Mouse (Mus musculus) heart, postnatal 10 days (tissue): Measurements from ENCODE around the gene Aven. TPM values are rescaled to one million over a fixed set of nuclear protein-coding genes. Genes with fewer than 3 reads are reported as not detected.
A peak's percentile ranks its signal among the peaks of the same experiment; 100 is the strongest.

ENCODE experiments used
- DNase-seq, 2 experiments: peaks; one replicate each; pipeline ENCODE4 v3.0.0; 2021
- intact Hi-C: fragments of 180-260 bp; cut with DNase I; formaldehyde crosslinking; loops from one replicate; pipeline ENCODE4 v1.15.1; 2025
- microRNA-seq, 2 experiments: library from miRNA; unstranded; fragments of <30 nt; microRNA quantifications; one replicate each; pipeline ENCODE4 v1.2.0; 2022
- total RNA-seq, 2 experiments: library from RNA; stranded (reverse); gene quantifications; 2 replicates each; pipeline ENCODE4 v1.2.3; 2021

The Aven gene
- total RNA-seq, 2 experiments from 2014 or later = 14.4 to 15.8 TPM

DNA sequence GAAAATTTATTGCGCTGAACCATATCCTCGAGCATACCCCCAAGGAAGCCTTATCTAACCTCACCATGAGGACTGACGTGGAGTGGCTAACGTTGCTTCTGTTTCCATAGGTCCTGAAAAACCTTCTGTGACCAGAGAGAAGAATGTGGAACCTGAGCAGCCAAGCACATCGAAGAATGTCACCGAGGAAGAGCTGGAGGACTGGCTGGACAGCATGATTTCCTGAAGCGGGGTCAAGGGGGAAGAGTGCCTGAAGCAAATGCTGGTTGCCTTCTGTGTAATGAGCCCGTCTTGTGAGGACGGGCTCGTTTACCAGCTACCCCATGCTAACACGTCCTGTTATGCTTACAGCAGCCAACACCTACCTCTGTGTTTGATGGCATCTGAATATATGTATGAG is 137.9 kb downstream of the Aven start:
- no peak for DNase-seq
- intact Hi-C loops = no loop called here

DNA sequence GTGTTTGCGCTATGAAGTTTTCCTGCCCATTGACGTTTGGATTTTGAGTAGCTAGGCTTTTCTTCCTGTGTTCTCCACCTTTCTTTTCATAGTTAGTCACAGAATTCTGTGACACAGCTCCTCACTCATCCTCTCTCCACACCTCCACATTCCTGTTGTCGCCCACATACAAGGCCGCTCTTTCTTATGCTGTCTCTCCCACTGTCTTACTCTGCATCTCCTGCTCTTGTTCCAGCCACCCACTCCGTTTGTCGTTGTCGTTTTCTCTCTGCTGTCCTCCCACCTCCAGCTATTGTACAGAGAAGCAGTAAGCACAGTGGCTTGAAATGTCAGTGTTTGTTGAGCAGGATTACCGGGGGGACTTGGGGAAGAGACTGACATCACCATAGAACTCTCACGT is 139.8 kb downstream of the Aven start:
- intact Hi-C loops = no loop called here
- no peak for DNase-seq

DNA sequence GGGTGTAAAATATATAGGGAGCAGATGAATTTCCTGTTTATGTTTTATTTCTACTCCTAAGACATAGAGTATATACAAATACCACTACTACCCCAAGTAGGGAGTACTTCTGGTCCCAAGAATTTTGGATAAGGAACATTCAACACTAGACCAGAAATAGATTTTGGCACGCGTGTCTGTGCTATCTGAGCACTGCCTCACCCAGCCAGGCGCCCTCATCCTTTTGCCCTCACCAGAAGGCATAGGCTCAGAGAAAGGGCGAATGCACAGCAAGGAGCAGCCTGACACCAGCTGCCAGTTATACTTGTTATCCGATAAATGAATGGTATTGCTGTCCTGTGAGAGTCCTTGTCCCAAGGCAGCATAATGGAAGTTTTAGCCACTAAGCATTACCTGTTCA is 144.4 kb downstream of the Aven start:
- intact Hi-C loops = no loop called here
- DNase-seq = peak; percentile 77 to 80

DNA sequence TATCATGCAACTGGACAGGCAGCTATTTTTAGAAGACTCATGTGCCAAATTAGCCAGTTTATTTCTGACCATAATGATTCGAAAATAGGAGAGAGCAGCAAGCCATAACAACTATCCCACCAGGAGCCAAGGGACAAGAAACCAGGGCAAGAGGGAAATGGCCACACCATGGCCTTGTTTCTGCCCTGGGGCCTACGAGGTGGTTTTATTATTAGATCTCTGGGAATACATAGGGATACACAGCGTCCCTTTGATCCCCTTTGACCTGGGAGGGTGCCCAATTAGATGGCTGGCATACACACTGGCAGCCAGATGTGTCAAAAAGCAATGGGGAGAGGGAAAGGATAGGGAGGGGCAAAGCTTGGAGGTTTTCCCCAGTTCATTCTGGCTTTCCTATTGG is 161.1 kb downstream of the Aven start:
- peak in 1 of 2 experiments; percentile 21 for DNase-seq

DNA sequence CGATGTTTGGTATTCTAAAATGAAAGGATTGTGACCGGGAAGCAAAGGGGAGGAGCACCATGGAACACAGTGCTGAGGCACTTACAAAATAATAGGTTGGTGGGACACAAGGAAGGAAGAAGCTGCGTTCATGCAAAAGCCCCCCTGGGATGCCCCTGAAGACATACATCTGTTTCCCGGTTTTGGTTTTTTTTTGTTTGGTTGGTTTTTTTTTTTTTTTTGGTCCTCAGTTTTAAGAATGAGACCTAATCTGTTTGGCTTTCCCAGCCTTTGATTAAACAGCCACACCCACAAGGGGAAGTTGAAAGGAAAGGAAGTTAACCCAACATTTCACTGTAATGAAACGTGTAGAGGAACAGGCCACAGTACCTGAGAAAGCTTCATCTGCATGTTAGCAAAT is 163.4 kb downstream of the Aven start:
- intact Hi-C loops = no loop called here
- DNase-seq = no peak

More for the DNA sequence above, 161.1 kb downstream of the Aven start:
- intact Hi-C loops = no loop called here

DNA sequence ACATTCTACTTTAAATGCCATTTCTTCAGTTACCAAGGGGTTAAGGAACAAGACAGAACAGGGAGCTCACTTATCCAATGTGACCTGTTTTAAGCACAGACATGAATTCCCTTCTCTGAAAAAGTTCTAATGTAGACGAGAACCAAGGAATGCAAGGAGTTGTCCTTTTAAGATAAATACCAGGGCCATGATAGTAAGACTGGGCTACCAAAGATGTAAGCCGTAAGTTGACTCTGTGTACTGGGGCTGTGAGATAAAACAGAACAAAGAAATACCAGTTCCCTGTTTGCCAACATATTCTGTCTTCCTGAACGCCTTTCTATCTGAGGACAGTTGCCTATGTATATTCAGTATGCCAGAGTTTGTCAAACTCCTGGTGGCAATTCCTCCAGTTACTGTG is 176.7 kb downstream of the Aven start:
- no peak for DNase-seq
- intact Hi-C loops = no loop called here

DNA sequence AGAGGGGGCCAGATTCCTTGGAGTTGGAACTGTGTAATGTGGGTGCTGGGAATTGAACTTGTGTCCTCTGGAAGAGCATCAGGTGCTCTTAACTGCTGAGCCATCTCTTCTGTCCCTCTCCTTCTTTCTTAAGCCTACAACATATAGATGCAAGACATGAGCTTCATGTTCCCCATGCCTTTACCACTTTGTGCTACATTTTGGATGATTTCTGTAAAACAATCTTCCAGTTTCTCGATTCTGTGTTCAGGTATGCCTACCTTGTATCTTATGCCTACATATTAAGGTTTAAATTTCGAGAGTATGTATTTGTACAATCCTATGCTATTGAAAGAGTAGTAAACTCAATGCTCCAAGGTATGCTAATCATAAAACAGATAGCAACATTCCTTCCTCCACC is 183.4 kb downstream of the Aven start:
- intact Hi-C loops = no loop called here
- no peak for DNase-seq

DNA sequence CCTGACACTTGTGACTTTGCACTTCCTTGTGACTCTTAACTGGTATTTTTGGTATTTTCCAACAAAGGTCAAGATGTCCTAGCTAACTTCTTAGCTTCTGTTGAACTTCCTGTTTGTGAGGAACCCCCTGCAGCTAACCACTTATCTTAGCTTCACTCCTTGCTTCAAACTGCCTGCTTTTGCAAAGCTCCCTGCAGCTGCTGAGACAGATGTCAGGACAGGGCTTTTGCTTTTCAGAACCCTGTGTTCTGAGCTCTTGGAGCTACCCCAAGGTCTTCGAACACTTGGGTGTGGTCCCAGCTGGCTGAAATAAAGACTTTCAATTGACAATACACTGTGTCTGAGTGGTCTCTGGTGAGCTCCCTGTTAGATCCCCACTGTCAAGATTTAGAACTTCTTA is 184.0 kb downstream of the Aven start:
- intact Hi-C loops = no loop called here
- DNase-seq = peak; percentile 26 to 27

DNA sequence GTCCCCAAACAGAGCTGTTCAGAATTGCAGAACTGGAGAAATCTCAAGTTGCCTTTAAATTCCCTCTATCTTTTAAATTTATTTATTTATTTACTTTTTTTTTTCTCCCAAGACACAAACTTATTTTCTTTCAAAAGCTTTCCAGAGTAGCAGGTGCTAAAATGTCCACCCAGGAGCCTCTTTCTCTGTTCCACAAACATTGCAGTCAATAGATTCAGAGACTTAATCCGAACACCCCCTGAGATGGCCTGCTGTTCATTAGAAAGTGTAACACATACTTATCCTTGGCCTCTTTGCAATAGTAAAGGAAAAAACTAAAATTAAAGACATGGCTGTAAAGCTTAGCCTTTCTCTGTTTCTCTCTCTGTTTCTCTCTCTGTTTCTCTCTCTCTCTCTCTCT is 184.5 kb downstream of the Aven start:
- DNase-seq = no peak
- intact Hi-C loops = no loop called here

DNA sequence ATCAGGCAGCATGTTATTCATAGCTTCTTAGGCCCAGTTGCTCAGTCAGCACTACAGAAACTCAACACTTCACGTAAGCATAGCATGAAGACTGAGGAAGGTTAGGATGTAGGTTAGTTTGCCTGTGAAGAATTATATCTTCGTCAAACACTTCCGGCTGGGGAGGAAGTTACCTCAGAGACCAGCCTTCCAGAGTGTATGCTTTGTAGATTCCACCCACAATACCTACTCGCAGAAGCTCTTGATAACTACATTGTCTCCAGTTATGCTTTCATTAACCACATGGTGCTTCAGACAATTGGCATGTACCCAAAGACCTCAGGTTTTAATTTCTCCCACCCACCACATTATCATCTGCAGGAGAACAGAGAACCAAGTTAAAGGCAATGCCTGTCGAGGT is 189.1 kb downstream of the Aven start:
- intact Hi-C loops = no loop called here
- DNase-seq = no peak

Small RNA genes within 50 kb of the gene (microRNA-seq; reads per million reads assigned to microRNA genes)
- 0 reads per million in 2 experiments for gene Gm44374

Other genes starting within 250 kb of the Aven start
- gene Nutm1, start 233.7 kb upstream of the Aven start, total RNA-seq = not detected
- gene Nop10, start 231.0 kb upstream of the Aven start, total RNA-seq = 10 to 100 TPM; 63.9 to 67.6 TPM
- 10 to 100 TPM; 37.1 to 43.3 TPM for gene Slc12a6, start 227.1 kb upstream of the Aven start, total RNA-seq
- gene Gm21985, start 226.7 kb upstream of the Aven start, total RNA-seq = 1 to 10 TPM in 1 of 2 experiments, under 1 TPM in 1; 0.31 to 1.3 TPM
- gene Emc4, start 124.9 kb upstream of the Aven start, total RNA-seq = 10 to 100 TPM; 66.9 to 71.3 TPM
- gene Katnbl1, start 113.8 kb upstream of the Aven start, total RNA-seq = 10 to 100 TPM in 1 of 2 experiments, 1 to 10 TPM in 1; 9.4 to 10.8 TPM
- 10 to 100 TPM; 15.5 to 16.8 TPM for gene Emc7, start 38.0 kb upstream of the Aven start, total RNA-seq
- gene Chrm5, start 12.2 kb upstream of the Aven start, total RNA-seq = not detected